Mouse (Mus musculus) hindbrain, postnatal 0 days (tissue): ENCODE measurements around the gene Il5ra. TPM values are rescaled to one million over a fixed set of nuclear protein-coding genes. Genes with fewer than 3 reads are reported as not detected.

ENCODE experiments used
- ATAC-seq: fragments of 200-750 bp; cut with Nextera tagmentation; 2 replicates; pipeline ENCODE4 v1.8.0; 2017; ENCODE audit warnings: mild to moderate bottlenecking, moderate TSS enrichment, moderate library complexity
- DNase-seq: peaks from one replicate; pipeline ENCODE4 v3.0.0-alpha.2; 2015; ENCODE audit warnings: low spot score
- H3K27ac ChIP-seq: fragments of 300-500 bp; sonication (generic); 2 replicates; pipeline ENCODE4 v1.5.1; 2014; ENCODE audit warnings: mild to moderate bottlenecking
- H3K27me3 ChIP-seq: fragments of 300-500 bp; sonication (generic); 2 replicates; pipeline ENCODE4 v1.6.1; 2014; ENCODE audit warnings: low read length, mixed read lengths; ENCODE audit not compliant: insufficient read depth
- H3K36me3 ChIP-seq: fragments of 300-500 bp; sonication (generic); 2 replicates; pipeline ENCODE4 v1.6.1; 2014; ENCODE audit warnings: low read length, mixed read lengths; ENCODE audit not compliant: insufficient read depth
- H3K4me1 ChIP-seq: fragments of 300-500 bp; sonication (generic); 2 replicates; pipeline ENCODE4 v1.6.1; 2014; ENCODE audit warnings: antibody characterized with exemption, low read length, mixed read lengths; ENCODE audit not compliant: insufficient read depth
- H3K4me2 ChIP-seq: fragments of 300-500 bp; sonication (generic); 2 replicates; pipeline ENCODE4 v1.6.1; 2014; ENCODE audit warnings: low read depth, mild to moderate bottlenecking, low read length, moderate library complexity, mixed read lengths
- H3K4me3 ChIP-seq: fragments of 300-500 bp; sonication (generic); 2 replicates; pipeline ENCODE4 v1.5.1; 2014; ENCODE audit warnings: low read length
- H3K9ac ChIP-seq: fragments of 300-500 bp; sonication (generic); replicated peaks from 2 replicates; pipeline ENCODE4 v1.6.1; 2014; ENCODE audit warnings: mild to moderate bottlenecking, low read length, moderate library complexity, mixed read lengths
- H3K9me3 ChIP-seq: fragments of 300-500 bp; sonication (generic); 2 replicates; pipeline ENCODE4 v1.6.1; 2016; ENCODE audit warnings: low read length, mixed read lengths
- CTCF ChIP-seq: IDR thresholded peaks from 2 replicates; pipeline ENCODE4 v1.5.1; 2016; ENCODE audit warnings: antibody characterized with exemption, control low read depth, low read depth
- WGBS: fragments of 180-500 bp; shearing (Covaris S2); extraction: QIAGEN DNeasy Blood & Tissue Kit; methylation state at CpG from one replicate; pipeline ENCODE4 v1.1.7; 2014; 5-methylcytosine and 5-hydroxymethylcytosine counted together
- polyA plus RNA-seq: library from polyadenylated mRNA; unstranded; fragments of >200 nt; fragmentation: Nextera tagmentation; extraction: Ambion mirVana; gene quantifications from 2 replicates; pipeline ENCODE4 v1.2.1, GENCODE M21; 2015
- total RNA-seq: library from RNA; depleted of rRNA; stranded (reverse); fragments of >200 nt; gene quantifications from 2 replicates; pipeline ENCODE4 v1.2.3, GENCODE M21; 2014

Gene Il5ra
- total and polyA plus RNA-seq, 2 experiments from 2014 or later: not detected

DNA sequence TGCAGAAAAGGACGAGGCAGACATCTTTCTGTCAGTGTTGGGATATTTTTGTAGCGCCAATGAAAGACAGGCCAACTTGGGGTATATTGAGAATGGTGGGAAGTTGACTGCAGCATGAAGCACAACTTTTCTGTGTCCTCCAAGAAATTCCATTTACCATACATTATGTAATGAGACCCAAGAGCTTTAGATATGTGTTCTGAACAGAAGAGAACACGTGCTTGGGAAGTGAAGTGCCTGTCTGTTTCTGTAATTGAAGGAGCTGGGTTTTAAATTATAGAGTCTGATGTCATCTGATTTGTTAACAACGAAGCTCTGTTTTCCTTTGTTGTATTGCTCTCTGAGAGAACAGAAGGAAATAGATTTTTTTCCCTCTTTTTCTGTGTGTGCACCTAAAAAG, 21.2 kb upstream of the Il5ra start:
- H3K4me1 ChIP-seq: peaks cover 6% of the 10 kb centered on the region; the same call in 1 of the 2 replicates
- peak overlapping the region; percentile 91 for H3K4me3 ChIP-seq
- no peak for TF ChIP-seq CTCF

GRCm38 (mm10) chr6:106769290-106769866, 20.5 kb upstream of the Il5ra start:
- DNase-seq: peak; percentile 41
- Histone ChIP-seq H3K36me3 (peaks cover 7% of the 10 kb centered on the region; the same call in 1 of the 2 replicates), H3K4me3 (peak overlapping the region; percentile 91), H3K27me3 (no peaks in the 10 kb centered on the region), H3K4me1 (peaks cover 6% of the 10 kb centered on the region; the same call in 1 of the 2 replicates), H3K9me3 (no peaks in the 10 kb centered on the region), H3K9ac (peak overlapping the region; percentile 64), H3K27ac (peak overlapping the region; percentile 16; the same call in 1 of the 2 replicates), H3K4me2 (peak overlapping the region; percentile 99)
- WGBS: 3% methylated on average over 33 of the region's 33 CpGs
- TF ChIP-seq CTCF: no peak
- ATAC-seq: peak; percentile 79

More for the DNA sequence above, 21.2 kb upstream of the Il5ra start:
- no peak for ATAC-seq
- Histone ChIP-seq H3K27ac (no peak overlapping the region), H3K4me2 (peak overlapping the region; percentile 99), H3K27me3 (no peaks in the 10 kb centered on the region), H3K9me3 (no peaks in the 10 kb centered on the region), H3K9ac (peak overlapping the region; percentile 64; the same call in 1 of the 2 replicates), H3K36me3 (peaks cover 10% of the 10 kb centered on the region; the same call in 1 of the 2 replicates)
- no peak for DNase-seq
- WGBS: 58% methylated on average over 4 of the region's 4 CpGs

GRCm38 (mm10) chr6:106768640-106769289, 19.9 kb upstream of the Il5ra start, which contains the start of gene Trnt1:
Trnt1 (plus strand) TSS chr6:106769120.
- 10% methylated on average over 35 of the region's 35 CpGs for WGBS
- H3K4me1 ChIP-seq: peaks cover 6% of the 10 kb centered on the region; the same call in 1 of the 2 replicates
- H3K4me3 ChIP-seq: peak within 1 kb of the TSS; percentile 91
- ATAC-seq (peak; percentile 100), DNase-seq (peak; percentile 99)
- H3K9me3 ChIP-seq: no peaks in the 10 kb centered on the region
- H3K27ac ChIP-seq: peak within 1 kb of the TSS; percentile 56; the same call in 1 of the 2 replicates
- no peak for TF ChIP-seq CTCF
- H3K27me3 ChIP-seq: no peaks in the 10 kb centered on the region
- H3K36me3 ChIP-seq: 0 out of 2 replicates have a peak, but pooled peaks cover 4% of the 10 kb centered on the region
- peak within 1 kb of the TSS; percentile 64 for H3K9ac ChIP-seq
- peak within 1 kb of the TSS; percentile 99 for H3K4me2 ChIP-seq

DNA sequence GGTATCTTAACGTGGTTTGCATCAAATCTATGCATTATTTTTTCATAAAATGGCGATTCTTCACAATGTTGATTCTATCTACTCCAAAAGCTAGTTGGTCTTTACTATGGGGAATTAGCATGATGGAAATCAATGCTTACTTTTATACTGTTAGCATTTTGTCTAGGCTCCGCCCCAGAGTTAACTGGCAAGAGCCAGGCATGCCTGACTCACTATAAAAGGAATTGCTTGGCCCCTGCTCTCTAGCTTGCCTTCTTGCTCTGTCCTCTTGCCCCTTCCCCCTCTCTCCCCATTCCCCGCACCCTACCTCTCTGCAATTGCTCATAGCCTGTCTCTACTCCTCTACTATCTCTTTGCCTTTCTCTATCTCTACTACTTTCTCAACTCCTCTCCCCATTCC, 17.9 kb upstream of the Il5ra start:
- 77% methylated on average over 4 of the region's 4 CpGs for WGBS
- peaks cover 6% of the 10 kb centered on the region; the same call in 1 of the 2 replicates for H3K4me1 ChIP-seq
- DNase-seq (no peak), ATAC-seq (no peak)
- no peaks in the 10 kb centered on the region for H3K9me3 ChIP-seq
- H3K27ac ChIP-seq: no peak overlapping the region
- no peaks in the 10 kb centered on the region for H3K27me3 ChIP-seq
- no peak overlapping the region for H3K9ac ChIP-seq
- 0 out of 2 replicates have a peak, but pooled peaks cover 4% of the 10 kb centered on the region for H3K36me3 ChIP-seq
- H3K4me2 ChIP-seq: no peak overlapping the region
- H3K4me3 ChIP-seq: no peak overlapping the region
- no peak for TF ChIP-seq CTCF

GRCm38 (mm10) chr6:106765892-106766291, 17.1 kb upstream of the Il5ra start:
- Histone ChIP-seq H3K36me3 (no peaks in the 10 kb centered on the region), H3K27ac (no peak overlapping the region), H3K27me3 (no peaks in the 10 kb centered on the region), H3K4me3 (no peak overlapping the region), H3K4me1 (peaks cover 6% of the 10 kb centered on the region; the same call in 1 of the 2 replicates), H3K9me3 (no peaks in the 10 kb centered on the region), H3K9ac (no peak overlapping the region), H3K4me2 (no peak overlapping the region)
- no peak for ATAC-seq
- WGBS: 74% methylated on average over 1 of the region's 1 CpGs
- TF ChIP-seq CTCF: no peak
- no peak for DNase-seq

DNA sequence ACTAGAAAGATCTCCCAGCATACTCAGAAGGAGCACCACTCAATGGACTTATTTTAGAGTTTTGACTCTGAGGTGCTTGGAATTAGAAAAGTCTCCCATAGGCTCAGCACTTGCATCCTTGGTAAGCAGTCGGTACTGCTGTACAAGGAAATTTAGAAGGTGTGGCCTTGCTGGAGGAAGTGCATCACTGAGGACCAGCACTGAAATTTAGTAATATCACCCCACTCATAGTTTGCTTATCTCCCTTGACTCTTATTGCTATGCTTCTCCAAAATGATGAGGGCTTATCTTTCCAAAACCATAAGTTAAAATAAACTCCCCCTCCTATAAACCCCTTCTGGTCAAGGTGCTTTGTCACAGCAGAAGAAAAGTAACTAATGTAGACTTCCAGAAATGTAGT, 12.6 kb upstream of the Il5ra start:
- no peaks in the 10 kb centered on the region for H3K27me3 ChIP-seq
- no peak overlapping the region for H3K9ac ChIP-seq
- no peak overlapping the region for H3K4me3 ChIP-seq
- no peak for DNase-seq
- 82% methylated on average over 1 of the region's 1 CpGs for WGBS
- H3K4me1 ChIP-seq: no peaks in the 10 kb centered on the region
- no peaks in the 10 kb centered on the region for H3K36me3 ChIP-seq
- H3K9me3 ChIP-seq: no peaks in the 10 kb centered on the region
- no peak overlapping the region for H3K27ac ChIP-seq
- no peak for TF ChIP-seq CTCF
- H3K4me2 ChIP-seq: no peak overlapping the region
- no peak for ATAC-seq
